Mouse (Mus musculus) liver, embryonic 14.5 days (tissue): ENCODE data around the gene Shroom3. TPM values are rescaled to one million over a fixed set of nuclear protein-coding genes. Genes with fewer than 3 reads are reported as not detected.

ENCODE experiments used
- ATAC-seq: fragments of 200-750 bp; cut with Nextera tagmentation; 2 replicates; pipeline ENCODE4 v1.8.0; 2017; ENCODE audit warnings: moderate number of reproducible peaks, mild to moderate bottlenecking, moderate library complexity; ENCODE audit not compliant: insufficient read depth
- DNase-seq, 3 experiments: peaks; one replicate each; pipeline ENCODE4 v3.0.0-alpha.2; 2012 to 2013; ENCODE audit warnings: low read depth in 3 of 3, low spot score in 3 of 3
- H3K27ac ChIP-seq: fragments of 300-500 bp; sonication (generic); 2 replicates; pipeline ENCODE4 v1.5.1; 2014; ENCODE audit warnings: moderate library complexity, mild to moderate bottlenecking, control low read depth, inconsistent platforms
- H3K27me3 ChIP-seq: fragments of 300-500 bp; sonication (generic); 2 replicates; pipeline ENCODE4 v1.6.1; 2014; ENCODE audit warnings: mild to moderate bottlenecking, low read length, moderate library complexity; ENCODE audit not compliant: control insufficient read depth, insufficient read depth
- H3K36me3 ChIP-seq: fragments of 300-500 bp; sonication (generic); replicated peaks from 2 replicates; pipeline ENCODE4 v1.6.1; 2014; ENCODE audit warnings: low read depth; ENCODE audit not compliant: control insufficient read depth, insufficient read depth
- H3K4me1 ChIP-seq, 2 experiments: fragments of 200-500 bp in 1 of 2; fragments of 300-500 bp in 1 of 2; sonication (generic) in 1 of 2; replicated peaks; 2 replicates each; pipeline ENCODE4 v1.6.1; 2012 to 2014; ENCODE audit warnings: antibody characterized with exemption in 1 of 2, inconsistent platforms in 1 of 2, low read length in 1 of 2; ENCODE audit not compliant: control insufficient read depth in 2 of 2, insufficient read depth in 2 of 2
- H3K4me2 ChIP-seq: fragments of 300-500 bp; sonication (generic); 2 replicates; pipeline ENCODE4 v1.6.1; 2014; ENCODE audit warnings: low read depth, mild to moderate bottlenecking, control low read depth, moderate library complexity
- H3K4me3 ChIP-seq, 2 experiments: fragments of 200-500 bp in 1 of 2; fragments of 300-500 bp in 1 of 2; sonication (generic) in 1 of 2; 2 replicates each; pipeline ENCODE4 v1.5.1; 2012 to 2014; ENCODE audit warnings: low read depth in 2 of 2, low read length in 2 of 2, mild to moderate bottlenecking in 2 of 2, control low read depth in 1 of 2, inconsistent platforms in 1 of 2, moderate library complexity in 1 of 2; ENCODE audit not compliant: insufficient read depth in 1 of 2
- H3K9ac ChIP-seq: fragments of 300-500 bp; sonication (generic); replicated peaks from 2 replicates; pipeline ENCODE4 v1.6.1; 2014; ENCODE audit warnings: mild to moderate bottlenecking, control low read depth, moderate library complexity
- H3K9me3 ChIP-seq: fragments of 300-500 bp; sonication (generic); 2 replicates; pipeline ENCODE4 v1.6.1; 2016; ENCODE audit warnings: low read length, mixed read lengths; ENCODE audit not compliant: control insufficient read depth
- CTCF ChIP-seq: IDR thresholded peaks from 2 replicates; pipeline ENCODE4 v1.5.1; 2016; ENCODE audit warnings: antibody characterized with exemption, low read depth, control low read depth
- EP300 ChIP-seq: IDR thresholded peaks from 2 replicates; pipeline ENCODE4 v1.6.1; 2016; ENCODE audit warnings: antibody characterized with exemption, low read depth
- WGBS: fragments of 180-500 bp; shearing (Covaris S2); extraction: QIAGEN DNeasy Blood & Tissue Kit; methylation state at CpG from one replicate; pipeline ENCODE4 v1.1.7; 2014; ENCODE audit not compliant: insufficient replicate concordance; 5-methylcytosine and 5-hydroxymethylcytosine counted together
- polyA plus RNA-seq, 2 experiments: library from polyadenylated mRNA; depleted of rRNA in 1 of 2; stranded (reverse) in 1 of 2; unstranded in 1 of 2; fragments of >200 nt; fragmentation: Nextera tagmentation in 1 of 2; extraction: Ambion mirVana in 1 of 2; gene quantifications; 2 replicates each; pipeline versions ENCODE4 v1.2.1 to v1.2.3; 2012 to 2014

The Shroom3 gene
- polyA plus RNA-seq, 2 experiments, result 0.11 to 0.30 TPM

GRCm38 (mm10) chr5:92934269-92934939 is 251.2 kb downstream of the Shroom3 start:
- Histone ChIP-seq H3K4me2 (no peak overlapping the region), H3K9ac (no peak overlapping the region), H3K4me3 (no peak overlapping the region), H3K36me3 (no peaks in the 10 kb centered on the region), H3K27ac (no peak overlapping the region), H3K27me3 (no peaks in the 10 kb centered on the region), H3K4me1 (no peaks in the 10 kb centered on the region), H3K9me3 (no peaks in the 10 kb centered on the region)
- ATAC-seq (no peak), DNase-seq (no peak)
- WGBS, result 50% methylated on average over 7 of the region's 7 CpGs
- TF ChIP-seq CTCF (no peak), EP300 (no peak)

- H3K27me3 ChIP-seq, result no peaks in the 10 kb centered on the region
- WGBS, result 67% methylated on average over 8 of the region's 8 CpGs
- TF ChIP-seq EP300 (no peak), CTCF (no peak)
- H3K36me3 ChIP-seq, result no peaks in the 10 kb centered on the region
- H3K27ac ChIP-seq, result no peak overlapping the region
- ATAC-seq (no peak), DNase-seq (no peak)
- H3K9me3 ChIP-seq, result no peaks in the 10 kb centered on the region; the same call in 1 of the 2 replicates
- H3K4me3 ChIP-seq, result no peak overlapping the region
- H3K4me2 ChIP-seq, result no peak overlapping the region
- H3K9ac ChIP-seq, result no peak overlapping the region
- H3K4me1 ChIP-seq, result no peaks in the 10 kb centered on the region
Observed at GRCm38 (mm10) chr5:92935883-92936282, 252.6 kb downstream of the Shroom3 start.

GRCm38 (mm10) chr5:92937701-92938100 is 254.5 kb downstream of the Shroom3 start:
- Histone ChIP-seq H3K4me2 (no peak overlapping the region), H3K27ac (no peak overlapping the region), H3K36me3 (no peaks in the 10 kb centered on the region), H3K9ac (no peak overlapping the region), H3K9me3 (peaks cover 5% of the 10 kb centered on the region), H3K4me1 (no peaks in the 10 kb centered on the region), H3K4me3 (no peak overlapping the region), H3K27me3 (no peaks in the 10 kb centered on the region)
- DNase-seq, result no peak
- TF ChIP-seq CTCF (no peak), EP300 (no peak)
- ATAC-seq, result no peak
- WGBS, result 55% methylated on average over 4 of the region's 4 CpGs

- Histone ChIP-seq H3K4me2 (no peak overlapping the region), H3K36me3 (no peaks in the 10 kb centered on the region), H3K4me3 (no peak overlapping the region), H3K27ac (no peak overlapping the region), H3K4me1 (no peaks in the 10 kb centered on the region), H3K9me3 (peaks cover 5% of the 10 kb centered on the region), H3K9ac (no peak overlapping the region), H3K27me3 (no peaks in the 10 kb centered on the region)
- no peak for DNase-seq
- no peak for TF ChIP-seq EP300
- no peak for TF ChIP-seq CTCF
- WGBS, result 70% methylated on average over 15 of the region's 15 CpGs
- ATAC-seq, result no peak
Observed at GRCm38 (mm10) chr5:92939246-92939995, 256.2 kb downstream of the Shroom3 start.

GRCm38 (mm10) chr5:92942166-92942565 is 258.9 kb downstream of the Shroom3 start:
- no peaks in the 10 kb centered on the region for H3K4me1 ChIP-seq
- no peak overlapping the region for H3K9ac ChIP-seq
- 68% methylated on average over 57 of the region's 57 CpGs for WGBS
- no peaks in the 10 kb centered on the region for H3K27me3 ChIP-seq
- H3K4me3 ChIP-seq, result no peak overlapping the region
- no peak overlapping the region for H3K27ac ChIP-seq
- ATAC-seq (no peak), DNase-seq (no peak)
- H3K4me2 ChIP-seq, result no peak overlapping the region
- peaks cover 5% of the 10 kb centered on the region for H3K9me3 ChIP-seq
- no peak for TF ChIP-seq EP300
- no peaks in the 10 kb centered on the region for H3K36me3 ChIP-seq
